Mouse (Mus musculus): ENCODE results near the gene Gm10972. TPM values are rescaled to one million over a fixed set of nuclear protein-coding genes. Genes with fewer than 3 reads are reported as not detected.
"Not testable (repeated sequence)": the region's sequence is repeated elsewhere in the genome, so short reads cannot be mapped to it uniquely, and the experiment has no call there.

The Gm10972 gene
- polyA plus RNA-seq, 1 experiment from 2014 or later: not detected

DNA sequence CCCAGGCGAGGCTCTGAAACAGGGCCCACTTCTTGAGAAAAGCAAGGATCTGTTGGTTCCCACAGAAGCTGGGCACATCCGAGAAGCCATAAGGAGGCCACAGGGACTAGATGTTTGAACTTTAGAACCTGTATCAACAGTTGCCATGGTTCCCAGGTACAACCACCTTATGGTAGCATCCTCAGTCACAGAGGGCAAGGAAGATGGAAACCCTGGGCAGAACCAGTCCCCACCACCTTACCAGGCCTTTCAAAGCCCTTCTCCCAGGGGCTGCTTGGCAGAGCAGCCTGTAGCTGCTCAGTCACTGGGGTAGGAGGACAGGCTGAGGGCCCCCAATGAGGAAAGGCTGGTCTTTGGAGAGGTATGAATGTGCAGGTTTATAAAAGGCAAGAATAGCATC lies 17.9 kb downstream of the Gm10972 start:
- 93% methylated on average over 2 of the region's 2 CpGs for WGBS
- H3K36me3 ChIP-seq; H3K27me3 ChIP-seq; H3K9ac ChIP-seq; H3K4me2 ChIP-seq; ATAC-seq (replicated peaks; ENCODE audit: low FRiP score); H3K9me3 ChIP-seq (replicated peaks); H3K27ac ChIP-seq; H3K4me3 ChIP-seq (replicated peaks): not testable (repeated sequence)
- H3K4me1 ChIP-seq: peaks cover 12% of the 10 kb centered on the region

DNA sequence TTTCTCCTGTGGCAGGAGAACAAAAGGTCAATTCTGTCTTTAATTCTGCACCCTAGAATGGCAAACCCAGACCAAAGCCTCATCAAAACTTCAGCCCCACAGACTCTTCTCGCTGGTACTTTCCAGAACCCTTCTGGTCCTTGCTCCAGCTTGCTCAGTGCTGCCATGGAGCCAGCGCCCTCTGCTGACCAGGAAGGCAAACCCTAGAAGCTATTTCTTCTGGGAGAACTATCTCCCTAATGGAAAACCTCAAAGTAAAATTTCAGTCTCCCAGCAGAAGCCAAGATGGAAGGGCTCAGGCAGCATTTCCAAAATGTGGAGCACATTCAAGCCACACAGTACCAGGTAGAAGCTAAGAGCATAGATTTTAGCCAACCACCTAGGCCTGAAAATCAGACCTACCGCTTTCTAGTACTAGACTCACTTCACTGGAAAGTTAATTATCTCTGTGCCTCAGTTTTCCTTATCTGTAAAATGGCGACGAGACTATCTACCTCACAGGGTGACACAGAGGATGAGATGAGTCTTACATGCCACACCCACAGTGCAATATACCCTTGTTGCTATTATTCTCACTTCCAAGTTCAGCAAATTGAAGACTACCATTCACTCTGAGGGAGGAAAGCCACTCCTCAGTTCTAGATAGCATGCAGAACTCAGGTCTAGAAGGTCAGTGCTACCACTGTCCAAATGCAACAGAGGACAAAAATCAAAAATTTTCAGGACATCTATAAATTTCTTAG lies 22.3 kb downstream of the Gm10972 start:
- H3K4me2 ChIP-seq; H3K9me3 ChIP-seq (replicated peaks); H3K4me3 ChIP-seq (replicated peaks); H3K9ac ChIP-seq; H3K27me3 ChIP-seq; H3K4me1 ChIP-seq; H3K27ac ChIP-seq; H3K36me3 ChIP-seq: not testable (repeated sequence)
- ATAC-seq (replicated peaks; ENCODE audit: low FRiP score): peak; percentile 45; the same call in 1 of the 2 replicates
- WGBS: 52% methylated on average over 5 of the region's 5 CpGs

DNA sequence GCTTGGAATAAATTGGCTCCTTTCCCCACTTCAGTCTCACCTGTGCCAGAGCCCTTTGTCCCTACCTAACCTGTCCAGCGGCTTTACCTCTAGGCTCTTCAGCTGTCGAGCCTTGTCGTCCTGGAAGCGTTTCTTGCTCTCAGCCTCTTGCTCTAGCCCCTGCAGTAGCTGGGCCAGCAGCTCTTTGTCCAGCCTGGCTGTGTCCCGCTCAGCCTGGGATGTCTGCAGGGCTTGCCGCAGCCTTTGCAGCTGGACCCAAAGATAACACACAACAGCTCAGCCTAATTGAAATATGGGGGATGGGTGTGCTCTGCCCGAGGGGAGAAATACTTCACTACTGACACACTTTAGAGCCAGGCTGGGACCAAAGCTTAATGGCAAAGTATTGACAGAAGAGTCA lies 23.0 kb downstream of the Gm10972 start:
- H3K27ac ChIP-seq; H3K4me1 ChIP-seq; H3K4me3 ChIP-seq (replicated peaks); H3K9ac ChIP-seq; H3K9me3 ChIP-seq (replicated peaks); H3K4me2 ChIP-seq; H3K36me3 ChIP-seq; H3K27me3 ChIP-seq: not testable (repeated sequence)
- peak; percentile 60; the same call in 1 of the 2 replicates for ATAC-seq (replicated peaks; ENCODE audit: low FRiP score)
- 34% methylated on average over 7 of the region's 7 CpGs for WGBS

DNA sequence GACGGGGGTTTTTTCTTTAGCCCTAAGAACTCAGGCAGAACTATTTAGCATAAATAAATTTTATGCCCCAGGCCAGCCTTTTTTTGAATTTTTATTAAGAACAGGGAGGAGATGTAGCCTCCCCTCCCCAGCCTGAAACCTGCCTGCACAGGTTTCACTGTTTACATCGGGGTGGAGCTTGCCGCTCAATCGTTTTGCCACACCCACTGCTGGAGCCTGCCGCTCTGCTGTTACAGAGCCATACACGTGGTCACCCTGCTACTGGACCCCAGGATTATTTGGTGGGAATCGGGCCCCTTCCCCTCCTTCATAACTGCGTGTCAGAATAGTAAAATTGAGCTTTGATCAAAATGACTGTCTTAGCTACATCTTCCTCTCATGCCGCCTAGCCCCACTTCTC lies 32.2 kb downstream of the Gm10972 start:
- not testable (repeated sequence) for H3K36me3 ChIP-seq; H3K4me3 ChIP-seq (replicated peaks); H3K4me2 ChIP-seq; H3K27me3 ChIP-seq; H3K9ac ChIP-seq; H3K9me3 ChIP-seq (replicated peaks); ATAC-seq (replicated peaks; ENCODE audit: low FRiP score); H3K4me1 ChIP-seq; H3K27ac ChIP-seq
- 81% methylated on average over 9 of the region's 9 CpGs for WGBS

DNA sequence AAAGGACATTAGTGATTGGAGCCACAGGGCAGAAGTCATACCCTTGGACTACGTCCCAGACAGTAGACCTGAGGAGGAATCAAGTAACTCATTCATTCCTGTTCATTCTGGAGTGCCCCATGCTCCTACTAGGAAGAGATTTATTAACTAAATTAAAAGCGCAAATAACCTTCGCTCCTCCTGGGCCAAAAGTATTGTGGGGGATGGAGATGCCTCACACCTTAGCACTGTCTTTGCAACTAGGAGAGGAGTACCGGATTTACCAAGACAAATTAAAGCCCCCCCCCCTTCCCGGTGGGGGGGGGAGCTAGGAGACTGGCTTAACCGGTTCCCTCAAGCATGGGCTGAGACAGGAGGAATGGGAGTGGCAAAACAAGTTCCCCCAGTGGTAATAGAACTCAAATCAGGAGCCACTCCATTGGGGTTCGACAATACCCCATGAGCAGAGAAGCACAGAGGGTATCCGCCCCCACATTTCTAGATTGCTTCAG lies 36.5 kb downstream of the Gm10972 start:
- 0 out of 2 replicates have a peak overlapping the region, but pooled peaks have one; percentile 13 for H3K27ac ChIP-seq
- peak; percentile 56 for ATAC-seq (replicated peaks; ENCODE audit: low FRiP score)
- H3K9ac ChIP-seq: no peak overlapping the region
- peaks cover 7% of the 10 kb centered on the region; the same call in 1 of the 2 replicates for H3K4me1 ChIP-seq
- WGBS: 60% methylated on average over 8 of the region's 8 CpGs
- no peaks in the 10 kb centered on the region for H3K36me3 ChIP-seq
- no peak overlapping the region for H3K4me3 ChIP-seq (replicated peaks)
- H3K27me3 ChIP-seq: no peaks in the 10 kb centered on the region
- H3K4me2 ChIP-seq: no peak overlapping the region
- H3K9me3 ChIP-seq (replicated peaks): no peaks in the 10 kb centered on the region

DNA sequence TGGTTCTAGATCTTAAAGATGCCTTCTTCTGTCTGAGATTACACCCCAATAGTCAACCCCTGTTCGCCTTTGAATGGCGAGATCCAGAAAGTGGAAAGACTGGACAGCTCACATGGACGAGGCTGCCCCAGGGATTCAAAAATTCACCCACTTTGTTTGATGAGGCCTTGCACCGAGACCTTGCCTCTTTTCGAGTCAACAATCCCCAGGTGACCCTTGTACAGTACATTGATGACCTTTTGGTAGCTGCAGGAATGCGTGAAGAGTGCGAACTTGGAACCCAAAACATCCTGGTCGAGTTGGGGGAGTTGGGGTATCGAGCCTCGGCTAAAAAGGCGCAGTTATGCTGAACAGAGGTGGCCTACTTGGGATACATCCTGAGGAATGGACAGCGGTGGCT lies 37.1 kb downstream of the Gm10972 start:
- not testable (repeated sequence) for H3K4me1 ChIP-seq; H3K27me3 ChIP-seq; H3K4me3 ChIP-seq (replicated peaks); H3K36me3 ChIP-seq; H3K4me2 ChIP-seq; ATAC-seq (replicated peaks; ENCODE audit: low FRiP score); H3K27ac ChIP-seq; H3K9ac ChIP-seq; H3K9me3 ChIP-seq (replicated peaks)
- WGBS: 87% methylated on average over 12 of the region's 12 CpGs

DNA sequence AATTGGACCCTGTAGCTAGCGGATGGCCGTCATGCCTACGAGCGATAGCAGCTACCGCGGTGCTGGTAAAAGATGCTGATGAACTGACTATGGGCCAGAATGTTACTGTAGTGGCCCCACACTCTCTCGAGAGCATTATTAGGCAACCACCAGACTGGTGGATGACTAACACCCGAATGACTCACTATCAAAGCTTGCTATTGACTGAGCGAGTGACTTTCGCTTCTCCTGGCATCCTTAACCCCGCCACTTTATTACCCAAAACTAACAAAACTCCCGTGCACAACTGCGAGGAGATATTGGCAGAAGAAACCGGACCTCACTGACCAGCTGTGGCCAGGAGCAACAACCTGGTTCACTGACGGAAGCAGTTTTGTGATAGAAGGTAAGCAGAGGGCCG lies 37.9 kb downstream of the Gm10972 start:
- Histone ChIP-seq H3K4me2 (no peak overlapping the region), H3K9ac (no peak overlapping the region), H3K27ac (no peak overlapping the region), H3K4me3 (replicated peaks) (no peak overlapping the region), H3K4me1 (peaks cover 7% of the 10 kb centered on the region; the same call in 1 of the 2 replicates), H3K36me3 (no peaks in the 10 kb centered on the region), H3K9me3 (replicated peaks) (no peaks in the 10 kb centered on the region), H3K27me3 (no peaks in the 10 kb centered on the region)
- no peak for ATAC-seq (replicated peaks; ENCODE audit: low FRiP score)
- 69% methylated on average over 16 of the region's 16 CpGs for WGBS

DNA sequence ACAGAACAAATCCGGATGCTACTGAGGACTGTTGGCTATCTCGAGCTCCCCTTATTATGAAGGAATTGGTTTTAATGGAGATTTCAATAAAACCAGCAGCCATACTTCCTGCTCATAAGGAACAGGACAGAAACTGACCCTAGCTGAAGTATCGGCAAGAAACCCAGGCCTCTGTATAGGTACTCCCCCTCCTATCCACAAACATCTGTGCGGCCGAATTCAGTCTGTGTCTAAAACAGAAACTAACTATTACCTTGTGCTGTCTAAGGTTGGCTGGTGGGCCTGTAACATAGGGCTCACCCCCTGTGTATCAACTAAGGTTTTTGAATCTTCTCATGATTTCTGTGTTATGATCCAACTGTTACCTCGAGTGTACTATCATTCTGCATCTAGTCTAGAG lies 40.7 kb downstream of the Gm10972 start:
- ATAC-seq (replicated peaks; ENCODE audit: low FRiP score): no peak

DNA sequence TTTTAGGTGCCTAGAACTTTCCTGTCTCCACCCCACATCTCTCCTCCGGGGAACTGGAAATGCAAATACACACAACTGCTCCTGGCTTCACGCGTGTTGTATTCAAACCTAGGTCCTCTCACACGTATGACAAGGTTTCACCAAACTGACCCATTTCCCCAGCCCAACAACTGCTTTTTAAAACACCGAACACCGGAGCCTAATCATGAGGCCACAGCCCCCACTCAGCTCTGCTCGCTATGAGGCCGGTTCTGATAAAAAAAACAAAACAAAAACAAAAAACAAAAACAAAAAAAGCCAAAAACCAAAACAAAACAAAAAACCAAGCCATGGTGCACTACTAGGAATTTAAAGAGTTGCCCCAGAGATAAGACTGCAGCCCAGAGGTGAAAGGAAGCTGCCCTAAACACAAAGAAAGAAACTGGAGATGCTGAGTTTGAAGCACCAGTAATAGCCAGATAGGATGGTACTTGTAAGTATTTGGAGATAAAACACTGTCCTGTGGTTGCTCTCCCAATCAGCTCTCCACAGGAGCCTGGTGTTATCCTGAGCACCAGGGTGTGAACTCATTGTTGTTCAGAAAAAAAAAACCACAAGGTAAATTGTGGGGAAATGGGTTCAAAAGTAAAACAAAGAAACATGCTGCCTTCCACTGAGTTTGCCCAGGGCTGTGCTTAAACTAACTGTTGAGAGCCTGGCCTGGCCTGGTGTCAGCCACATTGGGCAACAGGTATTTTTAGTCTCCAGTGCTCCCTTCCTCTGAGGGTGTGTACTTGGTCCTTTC lies 43.3 kb downstream of the Gm10972 start:
- H3K27ac ChIP-seq; H3K9me3 ChIP-seq (replicated peaks); H3K36me3 ChIP-seq; H3K27me3 ChIP-seq; H3K4me2 ChIP-seq; H3K4me3 ChIP-seq (replicated peaks); H3K9ac ChIP-seq; ATAC-seq (replicated peaks; ENCODE audit: low FRiP score); H3K4me1 ChIP-seq: not testable (repeated sequence)
- 86% methylated on average over 8 of the region's 8 CpGs for WGBS

More for the DNA sequence above, 40.7 kb downstream of the Gm10972 start:
- Histone ChIP-seq H3K4me1 (peaks cover 7% of the 10 kb centered on the region; the same call in 1 of the 2 replicates), H3K4me2 (no peak overlapping the region), H3K27me3 (no peaks in the 10 kb centered on the region), H3K36me3 (no peaks in the 10 kb centered on the region), H3K9me3 (replicated peaks) (no peaks in the 10 kb centered on the region), H3K9ac (no peak overlapping the region), H3K4me3 (replicated peaks) (no peak overlapping the region), H3K27ac (no peak overlapping the region)
- 69% methylated on average over 6 of the region's 6 CpGs for whole genome bisulfite sequencing

DNA sequence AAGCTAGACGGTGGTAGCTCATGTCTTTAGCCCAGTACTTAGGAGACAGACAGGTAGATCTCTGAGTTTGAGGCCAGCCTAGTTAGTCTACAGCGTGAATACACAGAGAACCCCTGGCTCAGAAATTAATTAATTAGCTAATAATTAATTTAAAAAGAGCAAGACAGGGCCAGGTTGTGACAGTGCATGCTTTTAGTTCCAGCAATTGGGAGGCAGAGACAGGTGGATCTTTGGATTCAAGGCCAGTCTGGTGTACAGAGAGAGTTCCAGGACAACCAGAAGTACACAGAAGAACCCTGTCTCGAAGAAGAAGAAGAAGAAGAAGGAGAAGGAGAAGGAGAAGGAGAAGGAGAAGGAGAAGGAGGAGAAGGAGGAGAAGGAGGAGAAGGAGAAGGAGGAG lies 45.8 kb downstream of the Gm10972 start:
- H3K9me3 ChIP-seq (replicated peaks); H3K9ac ChIP-seq; H3K4me2 ChIP-seq; H3K4me3 ChIP-seq (replicated peaks); H3K36me3 ChIP-seq; H3K27me3 ChIP-seq; H3K27ac ChIP-seq; ATAC-seq (replicated peaks; ENCODE audit: low FRiP score): not testable (repeated sequence)
- 89% methylated on average over 3 of the region's 3 CpGs for WGBS
- H3K4me1 ChIP-seq: peaks cover 13% of the 10 kb centered on the region

DNA sequence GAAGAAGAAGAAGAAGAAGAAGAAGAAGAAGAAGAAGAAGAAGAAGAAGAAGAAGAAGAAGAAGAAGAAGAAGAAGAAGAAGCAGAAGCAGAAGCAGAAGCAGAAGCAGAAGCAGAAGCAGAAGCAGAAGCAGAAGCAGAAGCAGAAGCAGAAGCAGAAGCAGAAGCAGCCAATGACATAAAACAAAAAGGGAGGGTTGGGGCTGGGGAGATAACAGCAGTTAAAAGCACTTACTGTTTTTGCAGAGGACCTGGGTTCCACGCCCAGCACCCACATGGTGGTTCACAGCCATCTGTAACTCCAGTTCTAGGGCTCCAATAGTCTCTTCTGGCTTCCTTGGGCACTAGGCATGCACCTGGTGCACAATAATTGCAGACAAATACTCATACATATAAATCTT lies 46.3 kb downstream of the Gm10972 start:
- not testable (repeated sequence) for H3K36me3 ChIP-seq; H3K27ac ChIP-seq; H3K9me3 ChIP-seq (replicated peaks); H3K9ac ChIP-seq; H3K27me3 ChIP-seq; H3K4me3 ChIP-seq (replicated peaks); H3K4me2 ChIP-seq; ATAC-seq (replicated peaks; ENCODE audit: low FRiP score)
- H3K4me1 ChIP-seq: peaks cover 16% of the 10 kb centered on the region
- WGBS: 64% methylated on average over 1 of the region's 1 CpGs

DNA sequence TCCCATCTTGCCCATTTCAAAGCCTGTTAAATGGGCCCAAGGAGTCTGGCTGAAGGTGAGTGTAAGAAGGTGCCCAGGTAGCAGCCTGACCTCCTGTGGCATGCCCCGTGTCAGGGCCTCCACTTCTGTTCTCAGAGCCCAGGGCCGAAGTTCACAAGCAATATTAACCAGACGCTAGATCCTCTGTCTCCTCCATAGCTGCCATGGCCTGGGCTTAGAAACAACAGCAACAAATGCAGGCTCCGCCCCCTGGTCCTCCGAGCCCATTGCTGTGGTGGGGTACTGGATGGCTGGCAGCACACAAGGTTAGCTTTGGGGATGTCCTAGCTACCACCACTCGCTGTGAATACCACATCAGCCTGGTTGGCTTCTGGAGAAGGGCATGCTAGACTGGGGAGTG lies 47.2 kb downstream of the Gm10972 start:
- H3K9me3 ChIP-seq (replicated peaks); H3K4me2 ChIP-seq; H3K9ac ChIP-seq; H3K27ac ChIP-seq; ATAC-seq (replicated peaks; ENCODE audit: low FRiP score); H3K4me3 ChIP-seq (replicated peaks); H3K27me3 ChIP-seq; H3K36me3 ChIP-seq: not testable (repeated sequence)
- peaks cover 16% of the 10 kb centered on the region for H3K4me1 ChIP-seq
- WGBS: 57% methylated on average over 6 of the region's 6 CpGs
